Mouse (Mus musculus) testis, adult 2 months (tissue): Measurements from ENCODE around the gene Ube2o.
A peak's percentile ranks its signal among the peaks of the same experiment; 100 is the strongest.

Experiments
- CTCF ChIP-seq: fragments of 200-500 bp; IDR thresholded peaks from 2 replicates; pipeline ENCODE4 v1.5.1; 2012; ENCODE audit warnings: low read depth, mild to moderate bottlenecking, inconsistent platforms, low read length, moderate library complexity; ENCODE audit not compliant: control insufficient read depth, insufficient read depth, insufficient replicate concordance
- POLR2A ChIP-seq: fragments of 200-500 bp; IDR thresholded peaks from 2 replicates; pipeline ENCODE4 v1.6.1; 2012; ENCODE audit warnings: low read depth, mild to moderate bottlenecking, inconsistent platforms, low read length, moderate library complexity; ENCODE audit not compliant: control insufficient read depth

GRCm38 (mm10) chr11:116493795-116494252 is 87.4 kb downstream of the Ube2o start, which contains the start of gene Prpsap1:
- TF ChIP-seq CTCF (peak; percentile 81; the same call in 1 of the 2 replicates), POLR2A (no peak)
